Mouse (Mus musculus): ENCODE measurements around the gene Nlgn3. TPM values are rescaled to one million over a fixed set of nuclear protein-coding genes. Genes with fewer than 3 reads are reported as not detected.

Nlgn3 gene
- polyA plus RNA-seq, 1 experiment = not detected

GRCm38 (mm10) chrX:101304646-101305045 lies 5.7 kb downstream of the Nlgn3 start:
- Histone ChIP-seq H3K79me2 (ENCODE audit: control insufficient read depth, insufficient read depth) (no peaks in the 10 kb centered on the region), H3K79me3 (ENCODE audit: low read depth) (no peaks in the 10 kb centered on the region), H3K4me3 (ENCODE audit: insufficient read depth, poor library complexity, severe bottlenecking) (no peak overlapping the region), H3K27me3 (ENCODE audit: control insufficient read depth, insufficient read depth, insufficient read length) (peaks cover 3% of the 10 kb centered on the region), H3K36me3 (ENCODE audit: control insufficient read depth, insufficient read depth) (no peaks in the 10 kb centered on the region), H3ac (ENCODE audit: control insufficient read depth, insufficient read length, low read depth) (no peak overlapping the region)
- no peak for TF ChIP-seq MAX (IDR thresholded peaks at IDR 0.05)
- TF ChIP-seq MYOD1 (IDR thresholded peaks at IDR 0.05; ENCODE audit: control insufficient read depth, insufficient read length, low read depth) = no peak

- Histone ChIP-seq H3K79me3 (ENCODE audit: low read depth) (no peaks in the 10 kb centered on the region), H3K4me3 (ENCODE audit: insufficient read depth, poor library complexity, severe bottlenecking) (no peak overlapping the region), H3K27me3 (ENCODE audit: control insufficient read depth, insufficient read depth, insufficient read length) (peaks cover 3% of the 10 kb centered on the region), H3K79me2 (ENCODE audit: control insufficient read depth, insufficient read depth) (no peaks in the 10 kb centered on the region), H3ac (ENCODE audit: control insufficient read depth, insufficient read length, low read depth) (no peak overlapping the region), H3K36me3 (ENCODE audit: control insufficient read depth, insufficient read depth) (no peaks in the 10 kb centered on the region)
- TF ChIP-seq CEBPB (IDR thresholded peaks at IDR 0.05; ENCODE audit: low read depth) = no peak
- no peak for TF ChIP-seq USF1 (IDR thresholded peaks at IDR 0.05; ENCODE audit: low read depth)
- TF ChIP-seq MYOD1 (IDR thresholded peaks at IDR 0.05; ENCODE audit: control insufficient read depth, insufficient read length, low read depth) = no peak
- no peak for TF ChIP-seq MAX (IDR thresholded peaks at IDR 0.05)
- TF ChIP-seq CTCF (IDR thresholded peaks at IDR 0.05; ENCODE audit: control insufficient read depth, insufficient read depth, insufficient read length) = no peak
- no peak for TF ChIP-seq FOSL1 (IDR thresholded peaks at IDR 0.05; ENCODE audit: insufficient read depth, low read length, poor library complexity, severe bottlenecking)
- no peak for TF ChIP-seq MYOG (IDR thresholded peaks at IDR 0.05; ENCODE audit: control insufficient read depth, extremely low read depth, insufficient read length)
Measured at GRCm38 (mm10) chrX:101309299-101309698, 10.3 kb downstream of the Nlgn3 start.

GRCm38 (mm10) chrX:101313625-101314359 lies 14.8 kb downstream of the Nlgn3 start:
- Histone ChIP-seq H3K27me3 (ENCODE audit: control insufficient read depth, insufficient read depth, insufficient read length) (no peaks in the 10 kb centered on the region), H3K79me3 (ENCODE audit: low read depth) (no peaks in the 10 kb centered on the region), H3ac (ENCODE audit: control insufficient read depth, insufficient read length, low read depth) (no peak overlapping the region), H3K4me3 (ENCODE audit: insufficient read depth, poor library complexity, severe bottlenecking) (no peak overlapping the region), H3K79me2 (ENCODE audit: control insufficient read depth, insufficient read depth) (no peaks in the 10 kb centered on the region), H3K36me3 (ENCODE audit: control insufficient read depth, insufficient read depth) (no peaks in the 10 kb centered on the region)
- TF ChIP-seq MYOG (IDR thresholded peaks at IDR 0.05; ENCODE audit: control insufficient read depth, extremely low read depth, insufficient read length) (no peak), FOSL1 (IDR thresholded peaks at IDR 0.05; ENCODE audit: insufficient read depth, low read length, poor library complexity, severe bottlenecking) (no peak), CEBPB (IDR thresholded peaks at IDR 0.05; ENCODE audit: low read depth) (no peak), CTCF (IDR thresholded peaks at IDR 0.05; ENCODE audit: control insufficient read depth, insufficient read depth, insufficient read length) (no peak), MAX (IDR thresholded peaks at IDR 0.05) (no peak), USF1 (IDR thresholded peaks at IDR 0.05; ENCODE audit: low read depth) (no peak), MYOD1 (IDR thresholded peaks at IDR 0.05; ENCODE audit: control insufficient read depth, insufficient read length, low read depth) (no peak)

- Histone ChIP-seq H3ac (ENCODE audit: control insufficient read depth, insufficient read length, low read depth) (no peak overlapping the region), H3K36me3 (ENCODE audit: control insufficient read depth, insufficient read depth) (no peaks in the 10 kb centered on the region), H3K27me3 (ENCODE audit: control insufficient read depth, insufficient read depth, insufficient read length) (no peaks in the 10 kb centered on the region), H3K79me2 (ENCODE audit: control insufficient read depth, insufficient read depth) (no peaks in the 10 kb centered on the region), H3K4me3 (ENCODE audit: insufficient read depth, poor library complexity, severe bottlenecking) (no peak overlapping the region), H3K79me3 (ENCODE audit: low read depth) (no peaks in the 10 kb centered on the region)
- no peak for TF ChIP-seq CEBPB (IDR thresholded peaks at IDR 0.05; ENCODE audit: low read depth)
- no peak for TF ChIP-seq MYOD1 (IDR thresholded peaks at IDR 0.05; ENCODE audit: control insufficient read depth, insufficient read length, low read depth)
- TF ChIP-seq MYOG (IDR thresholded peaks at IDR 0.05; ENCODE audit: control insufficient read depth, extremely low read depth, insufficient read length) = no peak
- TF ChIP-seq MAX (IDR thresholded peaks at IDR 0.05) = no peak
- no peak for TF ChIP-seq CTCF (IDR thresholded peaks at IDR 0.05; ENCODE audit: control insufficient read depth, insufficient read depth, insufficient read length)
- TF ChIP-seq FOSL1 (IDR thresholded peaks at IDR 0.05; ENCODE audit: insufficient read depth, low read length, poor library complexity, severe bottlenecking) = no peak
- no peak for TF ChIP-seq USF1 (IDR thresholded peaks at IDR 0.05; ENCODE audit: low read depth)
Measured at GRCm38 (mm10) chrX:101319775-101320174, 20.8 kb downstream of the Nlgn3 start.

GRCm38 (mm10) chrX:101325989-101326899 lies 27.3 kb downstream of the Nlgn3 start:
- TF ChIP-seq MAX (IDR thresholded peaks at IDR 0.05) (no peak), CEBPB (IDR thresholded peaks at IDR 0.05; ENCODE audit: low read depth) (no peak), MYOG (IDR thresholded peaks at IDR 0.05; ENCODE audit: control insufficient read depth, extremely low read depth, insufficient read length) (no peak), CTCF (IDR thresholded peaks at IDR 0.05; ENCODE audit: control insufficient read depth, insufficient read depth, insufficient read length) (no peak), USF1 (IDR thresholded peaks at IDR 0.05; ENCODE audit: low read depth) (no peak), FOSL1 (IDR thresholded peaks at IDR 0.05; ENCODE audit: insufficient read depth, low read length, poor library complexity, severe bottlenecking) (no peak), MYOD1 (IDR thresholded peaks at IDR 0.05; ENCODE audit: control insufficient read depth, insufficient read length, low read depth) (no peak)
- no peaks in the 10 kb centered on the region for H3K36me3 ChIP-seq (ENCODE audit: control insufficient read depth, insufficient read depth)
- H3K79me3 ChIP-seq (ENCODE audit: low read depth) = no peaks in the 10 kb centered on the region
- no peaks in the 10 kb centered on the region for H3K79me2 ChIP-seq (ENCODE audit: control insufficient read depth, insufficient read depth)
- H3K27me3 ChIP-seq (ENCODE audit: control insufficient read depth, insufficient read depth, insufficient read length) = no peaks in the 10 kb centered on the region
- H3ac ChIP-seq (ENCODE audit: control insufficient read depth, insufficient read length, low read depth) = no peak overlapping the region
- H3K4me3 ChIP-seq (ENCODE audit: insufficient read depth, poor library complexity, severe bottlenecking) = no peak overlapping the region

Data from C2C12 (cell line).